Mouse (Mus musculus) liver, embryonic 11.5 days (tissue): Measurements from ENCODE around the gene Zbtb46. TPM values are rescaled to one million over a fixed set of nuclear protein-coding genes. Genes with fewer than 3 reads are reported as not detected.

Experiments
- polyA plus RNA-seq: library from polyadenylated mRNA; unstranded; fragments of >200 nt; fragmentation: Nextera tagmentation; extraction: Ambion mirVana; gene quantifications from 2 replicates; pipeline ENCODE4 v1.2.1, GENCODE M21; 2014

The Zbtb46 gene
- polyA plus RNA-seq, 1 experiment from 2014 or later, result 25.2 TPM

Other genes starting within 250 kb of the Zbtb46 start
- gene Srms, start 246.2 kb downstream of the Zbtb46 start, polyA plus RNA-seq, result 0.23 TPM in 1 of 2 replicates, not detected in the other
- gene Fndc11, start 239.4 kb downstream of the Zbtb46 start, polyA plus RNA-seq, result 0.34 TPM in 1 of 2 replicates, not detected in the other
- 2.4 and 2.6 TPM in 2 replicates for gene Helz2, start 217.4 kb downstream of the Zbtb46 start, polyA plus RNA-seq
- gene Gmeb2, start 171.4 kb downstream of the Zbtb46 start, polyA plus RNA-seq, result 14.7 and 16.4 TPM in 2 replicates
- gene Stmn3, start 144.9 kb downstream of the Zbtb46 start, polyA plus RNA-seq, result 0.59 and 0.74 TPM in 2 replicates
- gene Rtel1, start 139.7 kb downstream of the Zbtb46 start, polyA plus RNA-seq, result 58.8 and 66.4 TPM in 2 replicates
- gene Zgpat, start 94.5 kb downstream of the Zbtb46 start, polyA plus RNA-seq, result 29.5 and 35.1 TPM in 2 replicates
- gene Arfrp1, start 94.0 kb downstream of the Zbtb46 start, polyA plus RNA-seq, result 48.7 and 48.9 TPM in 2 replicates
- gene Lime1, start 79.3 kb downstream of the Zbtb46 start, polyA plus RNA-seq, result 17.0 and 20.2 TPM in 2 replicates
- 0.13 TPM in 1 of 2 replicates, not detected in the other for gene Abhd16b, start 33.8 kb upstream of the Zbtb46 start, polyA plus RNA-seq
- gene Tpd52l2, start 37.7 kb upstream of the Zbtb46 start, polyA plus RNA-seq, result 149 and 156 TPM in 2 replicates
- 61.1 and 65.6 TPM in 2 replicates for gene Dnajc5, start 61.1 kb upstream of the Zbtb46 start, polyA plus RNA-seq
- gene Uckl1, start 125.5 kb upstream of the Zbtb46 start, polyA plus RNA-seq, result 44.5 and 51.2 TPM in 2 replicates
- 63.0 and 68.5 TPM in 2 replicates for gene Prpf6, start 132.4 kb upstream of the Zbtb46 start, polyA plus RNA-seq
- 31.2 and 33.9 TPM in 2 replicates for gene Zfp512b, start 133.4 kb upstream of the Zbtb46 start, polyA plus RNA-seq
- gene Samd10, start 139.8 kb upstream of the Zbtb46 start, polyA plus RNA-seq, result 6.2 and 6.8 TPM in 2 replicates
- gene Gm29797, start 197.6 kb upstream of the Zbtb46 start, polyA plus RNA-seq, result not detected in 2 replicates
- gene Sox18, start 212.2 kb upstream of the Zbtb46 start, polyA plus RNA-seq, result 16.1 and 19.4 TPM in 2 replicates
- 8.1 and 12.1 TPM in 2 replicates for gene Tcea2, start 220.9 kb upstream of the Zbtb46 start, polyA plus RNA-seq
- 51.4 and 51.8 TPM in 2 replicates for gene Rgs19, start 234.6 kb upstream of the Zbtb46 start, polyA plus RNA-seq
- not detected in 2 replicates for gene Lkaaear1, start 239.0 kb upstream of the Zbtb46 start, polyA plus RNA-seq